Mouse (Mus musculus): ENCODE data around the gene Rfpl4. TPM values are rescaled to one million over a fixed set of nuclear protein-coding genes. Genes with fewer than 3 reads are reported as not detected.

Rfpl4 gene
- polyA plus RNA-seq, 1 experiment, result 0.07 TPM

DNA sequence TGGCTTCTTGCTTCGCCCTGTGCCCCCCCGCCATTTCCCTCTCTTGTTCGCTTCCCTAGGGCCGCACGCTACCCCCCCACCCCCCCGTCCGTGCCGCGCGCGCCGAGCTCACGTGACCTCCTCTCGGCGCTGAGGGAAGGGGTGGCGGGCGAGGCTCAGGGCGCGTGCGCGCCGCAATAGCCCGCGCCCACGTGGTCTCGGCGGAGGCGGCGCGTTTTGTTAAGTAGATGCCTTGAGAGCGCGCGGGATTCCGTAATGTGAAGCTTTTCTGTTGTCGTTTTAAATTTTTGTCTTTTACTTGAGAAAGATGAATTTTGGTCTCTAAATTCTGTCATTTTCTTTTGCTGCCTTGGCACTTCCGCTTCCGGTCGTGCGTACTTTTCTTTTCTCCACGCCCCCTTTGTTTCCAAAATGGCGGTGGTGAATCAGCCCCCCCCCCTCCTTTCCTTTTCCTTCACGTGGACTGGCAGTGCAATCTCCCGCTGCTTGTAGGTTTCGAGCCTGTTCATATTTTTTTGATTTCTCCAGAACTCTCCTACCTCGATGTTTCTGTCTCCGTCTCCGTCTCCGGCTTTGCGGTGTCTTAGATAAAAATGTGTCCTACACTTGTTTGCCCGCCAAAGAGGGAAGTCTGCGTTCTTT, 54.3 kb downstream of the Rfpl4 start:
- Histone ChIP-seq H3K4me1 (ENCODE audit: control insufficient read depth, insufficient read depth, low read length) (peaks cover 16% of the 10 kb centered on the region), H3K27ac (ENCODE audit: control insufficient read depth, insufficient read depth, low read depth, low read length) (peak overlapping the region; percentile 89), H3K27me3 (ENCODE audit: control insufficient read depth, insufficient read depth, low read length) (no peaks in the 10 kb centered on the region), H3K36me3 (ENCODE audit: control insufficient read depth, insufficient read depth, low read length) (no peaks in the 10 kb centered on the region), H3K4me3 (ENCODE audit: control insufficient read depth, low read depth, low read length) (peak overlapping the region; percentile 90)
- TF ChIP-seq CTCF (IDR thresholded peaks at IDR 0.05; ENCODE audit: control insufficient read depth, insufficient read depth, insufficient replicate concordance, low read depth, low read length) (no peak), POLR2A (IDR thresholded peaks at IDR 0.05; ENCODE audit: control insufficient read depth, low read depth, low read length) (no peak)

DNA sequence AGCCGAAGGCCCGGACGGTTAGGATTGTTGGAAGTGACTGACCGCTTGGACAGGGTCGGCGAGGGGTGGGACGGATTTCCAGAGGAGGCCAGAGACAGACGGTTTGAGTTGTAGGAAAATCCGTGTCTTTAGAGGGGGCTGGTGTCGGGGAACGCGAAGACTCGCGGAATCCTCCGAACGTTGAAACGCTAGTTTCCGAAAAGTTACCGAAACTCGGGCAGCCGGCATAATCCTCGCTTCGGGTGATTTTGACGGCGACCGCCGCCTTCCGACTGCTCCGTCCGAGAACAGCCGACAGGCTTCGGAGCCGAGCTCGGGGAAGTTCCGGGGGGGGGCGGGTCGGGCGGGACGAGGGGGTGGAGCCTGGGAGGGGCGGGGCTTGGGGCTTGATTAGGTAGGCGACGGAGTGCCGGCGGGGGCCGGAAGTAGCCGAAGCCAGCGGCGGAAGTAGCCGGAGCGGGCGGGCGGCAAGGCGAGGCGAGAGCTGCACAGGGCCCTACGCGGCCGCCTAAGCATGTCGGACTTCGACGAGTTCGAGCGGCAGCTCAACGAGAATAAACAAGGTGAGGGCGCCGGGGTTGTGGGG, 54.9 kb downstream of the Rfpl4 start, which contains the start of gene U2af2:
Gene U2af2 (plus strand): TSS at position 370 of the 586 bp plus-strand sequence.
- TF ChIP-seq CTCF (IDR thresholded peaks at IDR 0.05; ENCODE audit: control insufficient read depth, insufficient read depth, insufficient replicate concordance, low read depth, low read length) (no peak), POLR2A (IDR thresholded peaks at IDR 0.05; ENCODE audit: control insufficient read depth, low read depth, low read length) (peak; percentile 50)
- H3K4me1 ChIP-seq (ENCODE audit: control insufficient read depth, insufficient read depth, low read length), result peaks cover 23% of the 10 kb centered on the region
- no peaks in the 10 kb centered on the region for H3K27me3 ChIP-seq (ENCODE audit: control insufficient read depth, insufficient read depth, low read length)
- peak within 1 kb of the TSS; percentile 93 for H3K4me3 ChIP-seq (ENCODE audit: control insufficient read depth, low read depth, low read length)
- peak within 1 kb of the TSS; percentile 98 for H3K27ac ChIP-seq (ENCODE audit: control insufficient read depth, insufficient read depth, low read depth, low read length)
- no peaks in the 10 kb centered on the region for H3K36me3 ChIP-seq (ENCODE audit: control insufficient read depth, insufficient read depth, low read length)

DNA sequence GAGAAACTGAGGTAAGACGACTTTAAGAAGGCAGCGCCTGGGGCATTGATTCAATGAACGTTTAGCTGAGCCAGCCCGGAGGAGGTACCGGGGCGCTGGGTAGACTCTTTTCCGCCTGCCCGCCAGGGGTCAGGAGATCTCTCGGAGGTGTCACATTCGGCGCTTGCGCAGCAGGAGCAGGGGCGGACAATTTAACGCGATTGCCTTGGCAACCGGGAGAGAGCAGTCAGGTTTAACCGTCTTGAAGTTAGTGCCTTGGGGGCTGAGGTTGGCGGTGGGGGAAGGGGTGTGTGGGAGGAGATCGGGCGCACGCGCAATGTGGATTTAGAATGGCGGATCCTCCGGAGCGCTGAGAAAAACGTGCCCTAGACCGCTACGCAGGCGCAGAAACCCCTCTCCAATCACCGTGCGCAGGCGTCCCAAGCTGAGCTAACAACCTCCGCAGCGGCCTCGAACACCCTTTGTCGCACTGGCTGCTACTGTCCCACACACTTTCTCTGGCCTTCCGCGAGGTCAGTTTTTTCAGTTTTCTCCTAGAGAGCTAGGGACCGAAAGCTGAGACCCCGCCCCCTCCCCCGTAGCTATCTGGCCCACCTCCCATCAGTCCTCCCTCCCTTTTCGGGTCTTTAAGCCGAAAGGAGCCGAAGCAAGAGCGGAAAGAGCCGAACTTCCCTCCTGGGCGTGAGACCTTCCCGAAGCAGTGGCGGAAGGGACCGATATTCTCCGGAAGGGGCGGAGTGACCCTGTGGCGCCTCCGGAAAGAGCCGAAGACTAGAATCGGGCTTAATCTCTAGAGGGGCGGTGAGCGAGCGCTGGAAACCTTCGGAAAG, 55.6 kb downstream of the Rfpl4 start:
- Histone ChIP-seq H3K4me3 (ENCODE audit: control insufficient read depth, low read depth, low read length) (peak overlapping the region; percentile 93), H3K27me3 (ENCODE audit: control insufficient read depth, insufficient read depth, low read length) (no peaks in the 10 kb centered on the region), H3K27ac (ENCODE audit: control insufficient read depth, insufficient read depth, low read depth, low read length) (peak overlapping the region; percentile 98), H3K36me3 (ENCODE audit: control insufficient read depth, insufficient read depth, low read length) (no peaks in the 10 kb centered on the region), H3K4me1 (ENCODE audit: control insufficient read depth, insufficient read depth, low read length) (peaks cover 25% of the 10 kb centered on the region)
- TF ChIP-seq POLR2A (IDR thresholded peaks at IDR 0.05; ENCODE audit: control insufficient read depth, low read depth, low read length) (peak; percentile 87), CTCF (IDR thresholded peaks at IDR 0.05; ENCODE audit: control insufficient read depth, insufficient read depth, insufficient replicate concordance, low read depth, low read length) (peak; percentile 46; the same call in 1 of the 2 replicates)

DNA sequence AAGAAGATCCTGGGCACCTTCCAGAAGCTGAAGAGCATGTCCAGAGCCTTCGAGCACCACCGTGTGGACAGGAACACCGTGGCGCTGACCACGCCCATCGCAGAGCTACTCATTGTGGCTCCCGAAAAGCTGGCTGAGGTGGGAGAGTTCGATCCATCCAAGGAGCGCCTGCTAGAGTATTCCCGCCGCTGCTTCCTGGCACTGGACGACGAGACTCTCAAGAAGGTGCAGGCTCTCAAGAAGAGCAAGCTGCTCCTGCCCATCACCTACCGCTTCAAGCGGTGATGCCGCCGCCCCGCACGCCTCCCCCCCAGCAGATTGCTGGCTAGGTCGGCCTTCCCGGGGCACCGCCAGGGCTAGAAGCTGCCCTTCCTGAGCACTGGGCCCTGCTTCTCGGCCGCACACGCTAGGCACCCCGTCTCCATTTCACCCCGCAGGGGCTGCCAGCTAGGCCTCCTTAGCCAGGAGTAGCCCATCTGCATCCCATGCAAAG, 56.5 kb downstream of the Rfpl4 start:
- TF ChIP-seq POLR2A (IDR thresholded peaks at IDR 0.05; ENCODE audit: control insufficient read depth, low read depth, low read length), result no peak; the same call in 1 of the 2 replicates
- peak; percentile 55; the same call in 1 of the 2 replicates for TF ChIP-seq CTCF (IDR thresholded peaks at IDR 0.05; ENCODE audit: control insufficient read depth, insufficient read depth, insufficient replicate concordance, low read depth, low read length)
- no peaks in the 10 kb centered on the region for H3K36me3 ChIP-seq (ENCODE audit: control insufficient read depth, insufficient read depth, low read length)
- H3K27ac ChIP-seq (ENCODE audit: control insufficient read depth, insufficient read depth, low read depth, low read length), result peak overlapping the region; percentile 98
- no peaks in the 10 kb centered on the region for H3K27me3 ChIP-seq (ENCODE audit: control insufficient read depth, insufficient read depth, low read length)
- H3K4me3 ChIP-seq (ENCODE audit: control insufficient read depth, low read depth, low read length), result peak overlapping the region; percentile 93
- peaks cover 28% of the 10 kb centered on the region for H3K4me1 ChIP-seq (ENCODE audit: control insufficient read depth, insufficient read depth, low read length)

Other genes with a start within 250 kb of the Rfpl4 start
- 4.9 and 6.5 TPM in 2 replicates for gene Isoc2b, start 246.7 kb downstream of the Rfpl4 start, polyA plus RNA-seq (2012; rRNA removed)
- 20.2 and 20.9 TPM in 2 replicates for gene Isoc2a, start 239.8 kb downstream of the Rfpl4 start, polyA plus RNA-seq (2012; rRNA removed)
- 0.65 and 0.79 TPM in 2 replicates for gene Gm36210, start 210.4 kb downstream of the Rfpl4 start, polyA plus RNA-seq (2012; rRNA removed)
- gene Zfp628, start 201.7 kb downstream of the Rfpl4 start, polyA plus RNA-seq (2012; rRNA removed), result 8.8 and 10.5 TPM in 2 replicates
- gene Nat14, start 194.9 kb downstream of the Rfpl4 start, polyA plus RNA-seq (2012; rRNA removed), result 3.7 and 4.8 TPM in 2 replicates
- 0.94 and 1.9 TPM in 2 replicates for gene Ssc5d, start 191.2 kb downstream of the Rfpl4 start, polyA plus RNA-seq (2012; rRNA removed)
- 0.04 and 0.17 TPM in 2 replicates for gene Sbk2, start 152.5 kb downstream of the Rfpl4 start, polyA plus RNA-seq (2012; rRNA removed)
- gene Sbk3, start 145.8 kb downstream of the Rfpl4 start, polyA plus RNA-seq (2012; rRNA removed), result 0.23 and 0.27 TPM in 2 replicates
- 7.6 and 9.1 TPM in 2 replicates for gene Zfp579, start 120.8 kb downstream of the Rfpl4 start, polyA plus RNA-seq (2012; rRNA removed)
- 11.2 and 12.5 TPM in 2 replicates for gene Zfp524, start 102.5 kb downstream of the Rfpl4 start, polyA plus RNA-seq (2012; rRNA removed)
- 36.1 and 37.2 TPM in 2 replicates for gene Fiz1, start 102.3 kb downstream of the Rfpl4 start, polyA plus RNA-seq (2012; rRNA removed)
- gene Gm44973, start 101.5 kb downstream of the Rfpl4 start, polyA plus RNA-seq (2012; rRNA removed), result not detected in 2 replicates
- gene Zfp865, start 96.6 kb downstream of the Rfpl4 start, polyA plus RNA-seq (2012; rRNA removed), result 18.3 and 18.7 TPM in 2 replicates
- 7.9 and 9.2 TPM in 2 replicates for gene Ccdc106, start 96.4 kb downstream of the Rfpl4 start, polyA plus RNA-seq (2012; rRNA removed)
- not detected in 2 replicates for gene 4632433K11Rik, start 82.8 kb downstream of the Rfpl4 start, polyA plus RNA-seq (2012; rRNA removed)
- 4.3 and 5.2 TPM in 2 replicates for gene Zfp784, start 78.5 kb downstream of the Rfpl4 start, polyA plus RNA-seq (2012; rRNA removed)
- gene Zfp580, start 65.4 kb downstream of the Rfpl4 start, polyA plus RNA-seq (2012; rRNA removed), result 9.4 and 11.1 TPM in 2 replicates
- gene U2af2, start 54.8 kb downstream of the Rfpl4 start, polyA plus RNA-seq (2012; rRNA removed), result 85.7 and 88.5 TPM in 2 replicates
- 91.7 and 103 TPM in 2 replicates for gene Epn1, start 36.7 kb downstream of the Rfpl4 start, polyA plus RNA-seq (2012; rRNA removed)
- gene Rasl2-9, start 9.0 kb upstream of the Rfpl4 start, polyA plus RNA-seq (2012; rRNA removed), result 142 and 148 TPM in 2 replicates
- gene Vmn1r55, start 32.7 kb upstream of the Rfpl4 start, polyA plus RNA-seq (2012; rRNA removed), result not detected in 2 replicates
- gene Vmn1r56, start 79.8 kb upstream of the Rfpl4 start, polyA plus RNA-seq (2012; rRNA removed), result not detected in 2 replicates
- not detected in 2 replicates for gene Vmn1r57, start 101.5 kb upstream of the Rfpl4 start, polyA plus RNA-seq (2012; rRNA removed)
- gene Gm5065, start 233.6 kb upstream of the Rfpl4 start, polyA plus RNA-seq (2012; rRNA removed), result not detected in 2 replicates
- gene Nlrp2, start 234.1 kb upstream of the Rfpl4 start, polyA plus RNA-seq (2012; rRNA removed), result not detected in 2 replicates

All from testis, adult 2 months (tissue).